In the genomic region with DNA sequence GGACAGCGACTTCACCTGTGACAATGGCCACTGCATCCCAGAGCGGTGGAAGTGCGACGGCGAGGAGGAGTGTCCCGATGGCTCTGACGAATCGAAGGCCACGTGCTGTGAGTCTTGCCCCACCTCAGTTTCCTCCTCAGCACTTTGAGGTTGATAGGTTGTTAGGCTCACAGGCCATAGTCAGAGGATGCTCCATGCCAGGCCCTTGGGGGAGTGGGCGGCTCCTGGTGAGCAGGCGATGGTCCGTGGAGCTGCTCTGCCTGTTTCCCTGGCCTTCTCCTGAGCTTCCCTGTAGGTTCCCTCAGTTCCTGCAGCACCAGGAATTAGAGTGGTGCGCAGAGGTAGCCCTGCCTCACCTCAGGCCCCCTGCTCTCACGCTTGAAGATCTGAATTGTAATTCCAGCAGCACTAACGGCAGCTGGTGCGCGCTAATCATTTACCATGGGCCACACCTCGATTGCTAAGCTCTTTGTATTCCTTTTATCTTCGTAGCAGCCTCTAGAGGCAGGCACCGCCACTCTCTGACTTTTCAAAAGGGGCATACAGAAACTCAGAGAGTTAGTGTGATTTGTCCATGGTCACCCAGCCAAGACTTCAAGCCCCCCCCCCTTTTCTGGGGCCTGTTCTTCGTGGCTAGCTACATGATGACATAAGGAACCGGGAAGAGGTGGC, we compare ENCODE assay signal across 11 mouse cellular contexts. TPM values are rescaled to one million over a fixed set of nuclear protein-coding genes. Genes with fewer than 3 reads are reported as not detected.
DNase-seq lines count a peak whose midpoint lies in the region; ATAC-seq and TF ChIP-seq lines count a peak whose summit lies in the region.
"Had no signal": no experiment of that assay in that cellular context is flagged by ENCODE, and none has a peak within 500 bp of the region (broad histone marks: within the 10 kb centered on the region; RNA-seq: fewer than 3 reads in every experiment).

No protein-coding gene starts in this region.

- no peak for ATAC-seq in hindbrain, embryonic 11.5 days (ENCODE audit: low FRiP score)
- peak; percentile 3 for ATAC-seq in midbrain, embryonic 13.5 days
- no peak for ATAC-seq in granulocyte monocyte progenitor cell, adult 5-6 weeks (replicated peaks; ENCODE audit: poor library complexity, severe bottlenecking)

- H3K36me3 ChIP-seq in testis, adult 2 months (ENCODE audit: control insufficient read depth, insufficient read depth, low read length): no peaks in the 10 kb centered on the region
- no peaks in the 10 kb centered on the region for H3K36me3 ChIP-seq in hindbrain, embryonic 11.5 days (ENCODE audit: control insufficient read depth, insufficient read depth, low read length)
- H3K36me3 ChIP-seq in midbrain, embryonic 13.5 days: no peaks in the 10 kb centered on the region

- intact Hi-C loops in left cerebral cortex, postnatal 4 days (cut with DNase I): loop anchor here (5.0 kb wide), 1 partner anchor 32 kb away; the partner anchor contains the start of gene Lrp8

- TF ChIP-seq CTCF in testis, adult 2 months (IDR thresholded peaks at IDR 0.05; ENCODE audit: control insufficient read depth, insufficient read depth, insufficient replicate concordance, low read depth, low read length): no peak

- peak overlapping the region; percentile 10; the same call in 1 of the 2 replicates for H3K4me3 ChIP-seq in testis, adult 2 months (ENCODE audit: control insufficient read depth, low read depth, low read length)
- H3K4me3 ChIP-seq in hindbrain, embryonic 11.5 days (ENCODE audit: low read depth, low read length): no peak overlapping the region
- no peak overlapping the region for H3K4me3 ChIP-seq in midbrain, embryonic 13.5 days (replicated peaks)

- WGBS in hindbrain, embryonic 11.5 days: 41% methylated on average over 22 of the region's 22 CpGs
- 28% methylated on average over 22 of the region's 22 CpGs for WGBS in midbrain, embryonic 13.5 days

- H3K27ac ChIP-seq in testis, adult 2 months (ENCODE audit: control insufficient read depth, insufficient read depth, low read depth, low read length): no peak overlapping the region
- H3K27ac ChIP-seq in hindbrain, embryonic 11.5 days (ENCODE audit: low read depth, low read length): peak overlapping the region; percentile 94
- peak overlapping the region; percentile 95 for H3K27ac ChIP-seq in midbrain, embryonic 13.5 days

- no peaks in the 10 kb centered on the region for H3K27me3 ChIP-seq in testis, adult 2 months (ENCODE audit: control insufficient read depth, insufficient read depth, low read length)
- H3K27me3 ChIP-seq in hindbrain, embryonic 11.5 days (ENCODE audit: control insufficient read depth, insufficient read depth, low read length): no peaks in the 10 kb centered on the region
- H3K27me3 ChIP-seq in midbrain, embryonic 13.5 days: no peaks in the 10 kb centered on the region

- H3K4me1 ChIP-seq in testis, adult 2 months (ENCODE audit: control insufficient read depth, insufficient read depth, low read length): peaks cover 2% of the 10 kb centered on the region
- peaks cover 47% of the 10 kb centered on the region for H3K4me1 ChIP-seq in hindbrain, embryonic 11.5 days (replicated peaks; ENCODE audit: control insufficient read depth, insufficient read depth, low read length)
- H3K4me1 ChIP-seq in midbrain, embryonic 13.5 days (replicated peaks): peaks cover 96% of the 10 kb centered on the region

- no peaks in the 10 kb centered on the region for H3K9me3 ChIP-seq in hindbrain, embryonic 11.5 days (ENCODE audit: control insufficient read depth, low read length)
- H3K9me3 ChIP-seq in midbrain, embryonic 13.5 days: no peaks in the 10 kb centered on the region

- no peak for DNase-seq in testis, postnatal 14 days (ENCODE audit: low spot score)
- no peak for DNase-seq in hindbrain, embryonic 11.5 days (ENCODE audit: low spot score)
- no peak for DNase-seq in layer of hippocampus, adult 8-10 months (ENCODE audit: low spot score in 2 of 2)
- DNase-seq in adrenal gland, postnatal 36 days: no peak
- no peak for DNase-seq in left cerebral cortex, postnatal 4 days
- DNase-seq: adrenal gland, adult 8-10 months; cerebellum, adult 9-10 months; lung, postnatal 10 days had no signal

- peak overlapping the region; percentile 42 for H3K9ac ChIP-seq in hindbrain, embryonic 11.5 days (ENCODE audit: low read depth, low read length)
- H3K9ac ChIP-seq in midbrain, embryonic 13.5 days (replicated peaks): peak overlapping the region; percentile 56

- no peak for TF ChIP-seq POLR2A in testis, adult 2 months (IDR thresholded peaks at IDR 0.05; ENCODE audit: control insufficient read depth, low read depth, low read length)

- no peak overlapping the region; the same call in 1 of the 2 replicates for H3K4me2 ChIP-seq in hindbrain, embryonic 11.5 days (replicated peaks; ENCODE audit: low read depth, low read length)
- H3K4me2 ChIP-seq in midbrain, embryonic 13.5 days (replicated peaks): peak overlapping the region; percentile 28

RNA-seq across cellular contexts. Expression of gene Lrp8, which starts 32.7 kb away (rescaled TPM):
- polyA plus RNA-seq in testis, adult 2 months (2012; rRNA removed): 87.5 and 89.2 TPM in 2 replicates
- 22.6 and 24.9 TPM in 2 replicates for polyA plus RNA-seq in hindbrain, embryonic 11.5 days (2014; fragmentation: Nextera tagmentation; extraction: Ambion mirVana)
- polyA plus RNA-seq in midbrain, embryonic 13.5 days (2015; fragmentation: Nextera tagmentation; extraction: Ambion mirVana): 39.2 and 50.0 TPM in 2 replicates
- 100 to 1,000 TPM in 1 of 4 experiments, 10 to 100 TPM in 3; 82.8 to 103 (median 94.8) TPM for total RNA-seq in layer of hippocampus, adult 8-10 months (2022)
- 10 to 100 TPM in 1 of 2 experiments, 1 to 10 TPM in 1; 7.2 to 12.3 TPM for total RNA-seq in adrenal gland, postnatal 36 days (2021)
- total RNA-seq in granulocyte monocyte progenitor cell, adult 5-6 weeks (2014; fragmentation: Nextera tagmentation): 12.8 and 19.7 TPM in 2 replicates
- 16.5 and 18.7 TPM in 2 replicates for total RNA-seq in granulocyte monocyte progenitor cell, adult 5-6 weeks (2017)
- 100 to 1,000 TPM; 207 to 215 TPM for total RNA-seq in left cerebral cortex, postnatal 4 days (2021)

RNA-seq across cellular contexts. Expression of gene Magoh, which starts 44.8 kb away (rescaled TPM):
- polyA plus RNA-seq in testis, adult 2 months (2012; rRNA removed): 27.1 and 28.4 TPM in 2 replicates
- polyA plus RNA-seq in hindbrain, embryonic 11.5 days (2014; fragmentation: Nextera tagmentation; extraction: Ambion mirVana): 224 and 249 TPM in 2 replicates
- 167 and 169 TPM in 2 replicates for polyA plus RNA-seq in midbrain, embryonic 13.5 days (2015; fragmentation: Nextera tagmentation; extraction: Ambion mirVana)
- 10 to 100 TPM; 33.5 to 41.2 (median 38.7) TPM for total RNA-seq in layer of hippocampus, adult 8-10 months (2022)
- total RNA-seq in adrenal gland, postnatal 36 days (2021): 10 to 100 TPM; 79.1 to 84.4 TPM
- 244 and 294 TPM in 2 replicates for total RNA-seq in granulocyte monocyte progenitor cell, adult 5-6 weeks (2014; fragmentation: Nextera tagmentation)
- total RNA-seq in granulocyte monocyte progenitor cell, adult 5-6 weeks (2017): 322 and 356 TPM in 2 replicates
- total RNA-seq in left cerebral cortex, postnatal 4 days (2021): 10 to 100 TPM; 64.4 to 68.6 TPM

RNA-seq across cellular contexts. Expression of gene 0610037L13Rik, which starts 54.8 kb away (rescaled TPM):
- polyA plus RNA-seq in testis, adult 2 months (2012; rRNA removed): 63.4 and 77.6 TPM in 2 replicates
- 118 and 135 TPM in 2 replicates for polyA plus RNA-seq in hindbrain, embryonic 11.5 days (2014; fragmentation: Nextera tagmentation; extraction: Ambion mirVana)
- polyA plus RNA-seq in midbrain, embryonic 13.5 days (2015; fragmentation: Nextera tagmentation; extraction: Ambion mirVana): 106 and 108 TPM in 2 replicates
- 10 to 100 TPM; 54.2 to 71.4 (median 58.9) TPM for total RNA-seq in layer of hippocampus, adult 8-10 months (2022)
- 10 to 100 TPM; 77.5 to 94.1 TPM for total RNA-seq in adrenal gland, postnatal 36 days (2021)
- total RNA-seq in granulocyte monocyte progenitor cell, adult 5-6 weeks (2014; fragmentation: Nextera tagmentation): 34.9 and 73.6 TPM in 2 replicates
- total RNA-seq in granulocyte monocyte progenitor cell, adult 5-6 weeks (2017): 57.4 and 97.8 TPM in 2 replicates
- 10 to 100 TPM; 53.0 to 57.5 TPM for total RNA-seq in left cerebral cortex, postnatal 4 days (2021)

Comparison
In these comparisons a context has a peak if more than half of its experiments do, and no peak if none do; other contexts are left out.
1. RNA of gene Lrp8, which starts 32.7 kb away (total RNA-seq): 207 to 215 TPM in left cerebral cortex, postnatal 4 days and 82.8 to 103 TPM in layer of hippocampus, adult 8-10 months; 12.8 to 19.7 TPM in granulocyte monocyte progenitor cell, adult 5-6 weeks and 7.2 to 12.3 TPM in adrenal gland, postnatal 36 days; every median in the first group is over 4 times any median in the second.